Comparison of ENCODE assay signal across 24 mouse cellular contexts in the genomic region with DNA sequence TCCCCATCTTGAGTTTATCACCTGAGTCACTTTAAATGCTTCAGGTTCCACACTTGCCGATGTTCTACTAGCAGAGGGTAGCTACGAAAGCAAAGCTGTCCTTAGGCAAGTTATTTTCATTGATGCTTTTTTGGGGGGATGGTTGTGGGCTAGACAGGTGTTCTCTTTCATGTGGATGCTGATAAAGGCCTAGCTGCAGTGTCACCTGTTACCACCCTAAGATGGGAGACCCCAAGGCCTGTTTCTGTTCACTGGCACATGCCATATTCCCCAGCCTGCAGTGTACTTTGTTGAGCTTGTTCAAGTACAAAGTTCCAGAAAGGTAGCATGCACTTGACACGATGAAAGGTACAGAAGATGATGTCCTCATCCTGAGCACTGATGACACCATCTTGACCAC.
DNase-seq lines count a peak whose midpoint lies in the region; ATAC-seq and TF ChIP-seq lines count a peak whose summit lies in the region.
"Had no signal": no experiment of that assay in that cellular context is flagged by ENCODE, and none has a peak within 500 bp of the region (broad histone marks: within the 10 kb centered on the region; RNA-seq: fewer than 3 reads in every experiment).

No protein-coding gene starts in this region.

- no peak for ATAC-seq in forebrain, embryonic 12.5 days (ENCODE audit: low FRiP score)
- ATAC-seq: activated CD4-positive, CD25-positive, alpha-beta regulatory T cell, adult 4 months; CD4-positive, CD25-positive, alpha-beta regulatory T cell, adult 4 months; forebrain, embryonic 14.5 days; forebrain, postnatal 0 days; Patski had no signal

- no peak overlapping the region for H3K4me3 ChIP-seq in thymus, adult 2 months (ENCODE audit: control insufficient read depth, insufficient read depth, low read length)
- no peak overlapping the region for H3K4me3 ChIP-seq in forebrain, embryonic 12.5 days (replicated peaks)
- H3K4me3 ChIP-seq: embryonic facial prominence, embryonic 10.5 days; embryonic facial prominence, embryonic 12.5 days had no signal

- DNase-seq in thymus, adult 2 months, result peak; percentile 48
- no peak for DNase-seq in thymus, postnatal 4 days
- DNase-seq in thymus, postnatal 14 days, result peak; percentile 66
- DNase-seq in thymus, postnatal 36 days, result peak; percentile 40 to 59
- DNase-seq in heart, postnatal 14 days, result no peak
- DNase-seq: adrenal gland, adult 8-10 months; adrenal gland, postnatal 14 days; adrenal gland, postnatal 36 days; B cell, adult 2 months; cerebellum, adult 11-12 months; cerebellum, adult 2 months; cerebellum, adult 9-10 months; cerebellum, postnatal 10 days; cerebellum, postnatal 25 days; forebrain, postnatal 0 days had no signal

- H3K9me3 ChIP-seq in forebrain, embryonic 12.5 days, result no peaks in the 10 kb centered on the region
- H3K9me3 ChIP-seq: embryonic facial prominence, embryonic 10.5 days; embryonic facial prominence, embryonic 12.5 days; G1E had no signal

- peaks cover 15% of the 10 kb centered on the region for H3K4me1 ChIP-seq in thymus, adult 2 months (replicated peaks; ENCODE audit: control insufficient read depth, insufficient read depth, low read length)
- H3K4me1 ChIP-seq in forebrain, embryonic 12.5 days, result no peaks in the 10 kb centered on the region
- H3K4me1 ChIP-seq: embryonic facial prominence, embryonic 10.5 days; embryonic facial prominence, embryonic 12.5 days had no signal

- 29% methylated on average over 3 of the region's 3 CpGs for WGBS in thymus, adult 2 months
- 92% methylated on average over 3 of the region's 3 CpGs for WGBS in forebrain, embryonic 12.5 days

- no peaks in the 10 kb centered on the region for H3K27me3 ChIP-seq in thymus, adult 2 months (ENCODE audit: control insufficient read depth, insufficient read depth, low read length)
- no peaks in the 10 kb centered on the region for H3K27me3 ChIP-seq in forebrain, embryonic 12.5 days
- H3K27me3 ChIP-seq: CH12.LX; embryonic facial prominence, embryonic 12.5 days; Patski had no signal

- TF ChIP-seq POLR2A in thymus, adult 2 months (IDR thresholded peaks at IDR 0.05; ENCODE audit: control insufficient read depth, extremely low read depth, insufficient read depth, low read length, poor library complexity), result no peak

- no peak overlapping the region for H3K27ac ChIP-seq in thymus, adult 2 months (ENCODE audit: control insufficient read depth, insufficient read depth, low read length)
- H3K27ac ChIP-seq in forebrain, embryonic 12.5 days, result no peak overlapping the region
- H3K27ac ChIP-seq: embryonic facial prominence, embryonic 10.5 days; embryonic facial prominence, embryonic 12.5 days had no signal

- H3K36me3 ChIP-seq in thymus, adult 2 months (ENCODE audit: control insufficient read depth, insufficient read depth, low read length), result no peaks in the 10 kb centered on the region
- no peaks in the 10 kb centered on the region for H3K36me3 ChIP-seq in forebrain, embryonic 12.5 days (replicated peaks)
- H3K36me3 ChIP-seq: embryonic facial prominence, embryonic 10.5 days; embryonic facial prominence, embryonic 12.5 days had no signal

- intact Hi-C loops in heart, postnatal 14 days (cut with DNase I), result no loop called here

- H3K4me2 ChIP-seq in forebrain, embryonic 12.5 days, result no peak overlapping the region
- H3K4me2 ChIP-seq: embryonic facial prominence, embryonic 12.5 days had no signal

- no peak for TF ChIP-seq CTCF in thymus, adult 2 months (IDR thresholded peaks at IDR 0.05; ENCODE audit: borderline replicate concordance, control insufficient read depth, extremely low read depth, insufficient read depth, low read length, poor library complexity)

- no peak overlapping the region for H3K9ac ChIP-seq in forebrain, embryonic 12.5 days
- H3K9ac ChIP-seq: embryonic facial prominence, embryonic 12.5 days; forebrain, postnatal 0 days had no signal

Comparison
In these comparisons a context has a peak if more than half of its experiments do, and no peak if none do; other contexts are left out.
1. DNase-seq: peak in thymus, adult 2 months (single experiment), thymus, postnatal 14 days (single experiment) and thymus, postnatal 36 days (2 of 2); none in thymus, postnatal 4 days (single experiment) and heart, postnatal 14 days (0 of 2).